Mouse (Mus musculus) heart, postnatal 0 days (tissue): ENCODE measurements around the gene Srprb. TPM values are rescaled to one million over a fixed set of nuclear protein-coding genes. Genes with fewer than 3 reads are reported as not detected.
"Not testable (repeated sequence)": the region's sequence is repeated elsewhere in the genome, so short reads cannot be mapped to it uniquely, and the experiment has no call there.

Experiments used
- ATAC-seq: fragments of 200-750 bp; cut with Nextera tagmentation; 2 replicates; pipeline ENCODE4 v1.8.0; 2017; ENCODE audit warnings: low read depth, moderate number of reproducible peaks, moderate library complexity; ENCODE audit not compliant: insufficient read depth
- DNase-seq: peaks from one replicate; pipeline ENCODE4 v3.0.0-alpha.2; 2016; ENCODE audit warnings: low spot score
- H3K27ac ChIP-seq: fragments of 300-500 bp; sonication (generic); 2 replicates; pipeline ENCODE4 v1.5.1; 2014; ENCODE audit warnings: low read depth, mild to moderate bottlenecking
- H3K27me3 ChIP-seq: fragments of 300-500 bp; sonication (generic); 2 replicates; pipeline ENCODE4 v1.6.1; 2014; ENCODE audit warnings: low read length, mixed read lengths; ENCODE audit not compliant: control insufficient read depth, insufficient read depth
- H3K36me3 ChIP-seq: fragments of 300-500 bp; sonication (generic); replicated peaks from 2 replicates; pipeline ENCODE4 v1.6.1; 2014; ENCODE audit warnings: low read length, mixed read lengths; ENCODE audit not compliant: control insufficient read depth, insufficient read depth
- H3K4me1 ChIP-seq: fragments of 300-500 bp; sonication (generic); 2 replicates; pipeline ENCODE4 v1.6.1; 2014; ENCODE audit warnings: antibody characterized with exemption; ENCODE audit not compliant: control insufficient read depth, insufficient read depth
- H3K4me2 ChIP-seq: fragments of 300-500 bp; sonication (generic); 2 replicates; pipeline ENCODE4 v1.6.1; 2014; ENCODE audit warnings: low read depth, mild to moderate bottlenecking, low read length, moderate library complexity
- H3K4me3 ChIP-seq: fragments of 300-500 bp; sonication (generic); 2 replicates; pipeline ENCODE4 v1.5.1; 2014; ENCODE audit warnings: low read depth, low read length
- H3K9ac ChIP-seq: fragments of 300-500 bp; sonication (generic); replicated peaks from 2 replicates; pipeline ENCODE4 v1.6.1; 2014; ENCODE audit warnings: low read depth, low read length, mixed read lengths
- H3K9me3 ChIP-seq: fragments of 300-500 bp; sonication (generic); replicated peaks from 2 replicates; pipeline ENCODE4 v1.6.1; 2016; ENCODE audit warnings: low read length; ENCODE audit not compliant: control insufficient read depth
- CTCF ChIP-seq: IDR thresholded peaks from 2 replicates; pipeline ENCODE4 v1.5.1; 2016; ENCODE audit warnings: antibody characterized with exemption, control low read depth, low read depth
- EP300 ChIP-seq: IDR thresholded peaks from 2 replicates; pipeline ENCODE4 v1.6.1; 2016; ENCODE audit warnings: antibody characterized with exemption, low read depth
- WGBS: fragments of 180-500 bp; shearing (Covaris S2); extraction: QIAGEN DNeasy Blood & Tissue Kit; methylation state at CpG from one replicate; pipeline ENCODE4 v1.1.7; 2014; 5-methylcytosine and 5-hydroxymethylcytosine counted together
- polyA plus RNA-seq: library from polyadenylated mRNA; unstranded; fragments of >200 nt; fragmentation: Nextera tagmentation; extraction: Ambion mirVana; gene quantifications from 2 replicates; pipeline ENCODE4 v1.2.1, GENCODE M21; 2015
- total RNA-seq: library from RNA; depleted of rRNA; stranded (reverse); fragments of >200 nt; gene quantifications from 2 replicates; pipeline ENCODE4 v1.2.3, GENCODE M21; 2014; ENCODE audit warnings: low replicate concordance

The Srprb gene
- total and polyA plus RNA-seq, 2 experiments from 2014 or later = 29.4 to 35.6 TPM

GRCm38 (mm10) chr9:103174771-103175519, 27.0 kb downstream of the Srprb start:
- no peaks in the 10 kb centered on the region for H3K36me3 ChIP-seq
- WGBS = 49% methylated on average over 6 of the region's 6 CpGs
- no peak overlapping the region for H3K27ac ChIP-seq
- H3K9me3 ChIP-seq = no peaks in the 10 kb centered on the region
- TF ChIP-seq EP300 (no peak), CTCF (peak; percentile 71)
- H3K27me3 ChIP-seq = no peaks in the 10 kb centered on the region
- no peak overlapping the region for H3K9ac ChIP-seq
- no peaks in the 10 kb centered on the region for H3K4me1 ChIP-seq
- DNase-seq (peak; percentile 36), ATAC-seq (peak; percentile 67)
- H3K4me3 ChIP-seq = no peak overlapping the region
- H3K4me2 ChIP-seq = no peak overlapping the region

- no peak for DNase-seq
- H3K36me3 ChIP-seq = no peaks in the 10 kb centered on the region
- H3K9me3 ChIP-seq = no peaks in the 10 kb centered on the region
- no peak overlapping the region for H3K9ac ChIP-seq
- H3K27me3 ChIP-seq = no peaks in the 10 kb centered on the region
- no peak overlapping the region for H3K4me3 ChIP-seq
- ATAC-seq = no peak
- 49% methylated on average over 7 of the region's 7 CpGs for WGBS
- no peak overlapping the region for H3K4me2 ChIP-seq
- H3K4me1 ChIP-seq = no peaks in the 10 kb centered on the region
- no peak overlapping the region for H3K27ac ChIP-seq
- TF ChIP-seq CTCF = no peak
- TF ChIP-seq EP300 = no peak
These were observed 33.2 kb downstream of the Srprb start for GRCm38 (mm10) chr9:103168771-103169170.

GRCm38 (mm10) chr9:103168046-103168445, 33.9 kb downstream of the Srprb start:
- DNase-seq (no peak), ATAC-seq (no peak)
- no peak overlapping the region for H3K27ac ChIP-seq
- no peak overlapping the region for H3K9ac ChIP-seq
- H3K4me2 ChIP-seq = no peak overlapping the region
- 84% methylated on average over 6 of the region's 6 CpGs for WGBS
- TF ChIP-seq EP300 (no peak), CTCF (no peak)
- no peaks in the 10 kb centered on the region for H3K4me1 ChIP-seq
- H3K9me3 ChIP-seq = no peaks in the 10 kb centered on the region
- H3K27me3 ChIP-seq = no peaks in the 10 kb centered on the region
- H3K4me3 ChIP-seq = no peak overlapping the region
- no peaks in the 10 kb centered on the region for H3K36me3 ChIP-seq

GRCm38 (mm10) chr9:103163806-103164205, 38.1 kb downstream of the Srprb start:
- Histone ChIP-seq H3K27ac (no peak overlapping the region), H3K4me3 (no peak overlapping the region)
- WGBS = 80% methylated on average over 15 of the region's 15 CpGs

GRCm38 (mm10) chr9:103155158-103155557, 46.8 kb downstream of the Srprb start:
- H3K9me3 ChIP-seq, H3K27ac ChIP-seq, H3K36me3 ChIP-seq, H3K4me2 ChIP-seq, DNase-seq, H3K27me3 ChIP-seq, H3K4me3 ChIP-seq, H3K9ac ChIP-seq, H3K4me1 ChIP-seq, ATAC-seq: not testable (repeated sequence)
- 82% methylated on average over 7 of the region's 7 CpGs for WGBS

More at GRCm38 (mm10) chr9:103163806-103164205, 38.1 kb downstream of the Srprb start:
- ATAC-seq (no peak), DNase-seq (no peak)
- TF ChIP-seq CTCF = no peak
- H3K36me3 ChIP-seq = no peaks in the 10 kb centered on the region
- H3K4me1 ChIP-seq = no peaks in the 10 kb centered on the region
- H3K9me3 ChIP-seq = no peaks in the 10 kb centered on the region
- no peak overlapping the region for H3K4me2 ChIP-seq
- no peak overlapping the region for H3K9ac ChIP-seq
- no peaks in the 10 kb centered on the region for H3K27me3 ChIP-seq

- no peaks in the 10 kb centered on the region for H3K27me3 ChIP-seq
- 69% methylated on average over 2 of the region's 2 CpGs for WGBS
- H3K4me3 ChIP-seq = no peak overlapping the region
- no peaks in the 10 kb centered on the region for H3K36me3 ChIP-seq
- H3K4me1 ChIP-seq = no peaks in the 10 kb centered on the region
- H3K27ac ChIP-seq = no peak overlapping the region
- TF ChIP-seq CTCF = no peak
- TF ChIP-seq EP300 = no peak
- H3K4me2 ChIP-seq = no peak overlapping the region
- no peak overlapping the region for H3K9ac ChIP-seq
- no peak for ATAC-seq
- H3K9me3 ChIP-seq = no peaks in the 10 kb centered on the region
- DNase-seq = no peak
These were observed 47.4 kb downstream of the Srprb start for GRCm38 (mm10) chr9:103154568-103154967.
